ENCODE assay signal across 14 mouse cellular contexts in genomic region chr15:43364496-43364895, GRCm38 (mm10).
DNase-seq lines count a peak whose midpoint lies in the region; ATAC-seq lines count a peak whose summit lies in the region.
"Had no signal": no experiment of that assay in that cellular context is flagged by ENCODE, and none has a peak within 500 bp of the region (broad histone marks: within the 10 kb centered on the region; RNA-seq: fewer than 3 reads in every experiment).

No protein-coding gene starts in this region.

- H3K9me3 ChIP-seq in forebrain, embryonic 13.5 days (replicated peaks): no peaks in the 10 kb centered on the region
- no peaks in the 10 kb centered on the region for H3K9me3 ChIP-seq in forebrain, embryonic 12.5 days
- H3K9me3 ChIP-seq in midbrain, embryonic 16.5 days (replicated peaks; ENCODE audit: control insufficient read depth, low read length, poor library complexity, severe bottlenecking): no peaks in the 10 kb centered on the region
- no peaks in the 10 kb centered on the region for H3K9me3 ChIP-seq in midbrain, embryonic 10.5 days (replicated peaks)
- no peaks in the 10 kb centered on the region for H3K9me3 ChIP-seq in liver, embryonic 12.5 days (replicated peaks)
- H3K9me3 ChIP-seq: embryonic facial prominence, embryonic 15.5 days had no signal

- 75% methylated on average over 4 of the region's 4 CpGs for WGBS in forebrain, embryonic 13.5 days
- 75% methylated on average over 4 of the region's 4 CpGs for WGBS in forebrain, embryonic 12.5 days
- 69% methylated on average over 4 of the region's 4 CpGs for WGBS in midbrain, embryonic 16.5 days
- WGBS in midbrain, embryonic 10.5 days: 83% methylated on average over 4 of the region's 4 CpGs
- WGBS in liver, embryonic 12.5 days (ENCODE audit: insufficient replicate concordance): 46% methylated on average over 4 of the region's 4 CpGs

- DNase-seq in midbrain, embryonic 10.5 days (ENCODE audit: low spot score): no peak
- peak; percentile 3 to 10 for DNase-seq in layer of hippocampus, postnatal 36 days
- DNase-seq in right cerebral cortex, postnatal 36 days (ENCODE audit: low spot score in 2 of 2): peak; percentile 15 to 19
- no peak for DNase-seq in thymus, postnatal 25 days
- DNase-seq: adrenal gland, adult 8-10 months; cerebellum, adult 8-10 months; kidney, adult 18-20 months; thymus, adult 2 months had no signal

- peak; percentile 53; the same call in 1 of the 2 replicates for ATAC-seq in forebrain, embryonic 13.5 days
- ATAC-seq in forebrain, embryonic 12.5 days (ENCODE audit: low FRiP score): no peak
- ATAC-seq in midbrain, embryonic 16.5 days: peak; percentile 60; the same call in 1 of the 2 replicates
- ATAC-seq in liver, embryonic 12.5 days: no peak
- ATAC-seq: Patski had no signal

- H3K4me3 ChIP-seq in forebrain, embryonic 13.5 days: no peak overlapping the region
- no peak overlapping the region for H3K4me3 ChIP-seq in forebrain, embryonic 12.5 days (replicated peaks)
- H3K4me3 ChIP-seq in midbrain, embryonic 16.5 days (ENCODE audit: low read depth, low read length): no peak overlapping the region
- no peak overlapping the region for H3K4me3 ChIP-seq in midbrain, embryonic 10.5 days
- H3K4me3 ChIP-seq in liver, embryonic 12.5 days: no peak overlapping the region
- H3K4me3 ChIP-seq: embryonic facial prominence, embryonic 15.5 days had no signal

- no peaks in the 10 kb centered on the region for H3K27me3 ChIP-seq in forebrain, embryonic 13.5 days
- H3K27me3 ChIP-seq in forebrain, embryonic 12.5 days: no peaks in the 10 kb centered on the region
- no peaks in the 10 kb centered on the region for H3K27me3 ChIP-seq in midbrain, embryonic 16.5 days (ENCODE audit: control insufficient read depth, insufficient read depth, low read depth, low read length)
- H3K27me3 ChIP-seq in midbrain, embryonic 10.5 days (ENCODE audit: low read depth, poor library complexity, severe bottlenecking): no peaks in the 10 kb centered on the region
- H3K27me3 ChIP-seq in liver, embryonic 12.5 days (replicated peaks): no peaks in the 10 kb centered on the region
- H3K27me3 ChIP-seq: embryonic facial prominence, embryonic 15.5 days had no signal

- H3K9ac ChIP-seq in forebrain, embryonic 13.5 days: no peak overlapping the region
- H3K9ac ChIP-seq in forebrain, embryonic 12.5 days: no peak overlapping the region
- no peak overlapping the region for H3K9ac ChIP-seq in midbrain, embryonic 16.5 days (ENCODE audit: low read depth, low read length)
- H3K9ac ChIP-seq in liver, embryonic 12.5 days: no peak overlapping the region
- H3K9ac ChIP-seq: embryonic facial prominence, embryonic 15.5 days had no signal

- H3K4me2 ChIP-seq in forebrain, embryonic 13.5 days: no peak overlapping the region
- no peak overlapping the region for H3K4me2 ChIP-seq in forebrain, embryonic 12.5 days
- no peak overlapping the region for H3K4me2 ChIP-seq in midbrain, embryonic 16.5 days (ENCODE audit: low read length)
- H3K4me2 ChIP-seq in liver, embryonic 12.5 days: no peak overlapping the region
- H3K4me2 ChIP-seq: embryonic facial prominence, embryonic 15.5 days had no signal

- H3K4me1 ChIP-seq in forebrain, embryonic 13.5 days: no peaks in the 10 kb centered on the region
- H3K4me1 ChIP-seq in forebrain, embryonic 12.5 days: no peaks in the 10 kb centered on the region
- H3K4me1 ChIP-seq in midbrain, embryonic 16.5 days (ENCODE audit: control insufficient read depth, insufficient read depth, low read length): no peaks in the 10 kb centered on the region
- H3K4me1 ChIP-seq in midbrain, embryonic 10.5 days: no peaks in the 10 kb centered on the region
- no peaks in the 10 kb centered on the region for H3K4me1 ChIP-seq in liver, embryonic 12.5 days
- H3K4me1 ChIP-seq: embryonic facial prominence, embryonic 15.5 days had no signal

- no peaks in the 10 kb centered on the region for H3K36me3 ChIP-seq in forebrain, embryonic 13.5 days (ENCODE audit: poor library complexity, severe bottlenecking)
- no peaks in the 10 kb centered on the region for H3K36me3 ChIP-seq in forebrain, embryonic 12.5 days (replicated peaks)
- no peaks in the 10 kb centered on the region for H3K36me3 ChIP-seq in midbrain, embryonic 16.5 days (ENCODE audit: control insufficient read depth, insufficient read depth, low read length)
- H3K36me3 ChIP-seq in midbrain, embryonic 10.5 days: no peaks in the 10 kb centered on the region
- no peaks in the 10 kb centered on the region for H3K36me3 ChIP-seq in liver, embryonic 12.5 days
- H3K36me3 ChIP-seq: embryonic facial prominence, embryonic 15.5 days had no signal

- no peak overlapping the region for H3K27ac ChIP-seq in forebrain, embryonic 13.5 days
- H3K27ac ChIP-seq in forebrain, embryonic 12.5 days: no peak overlapping the region
- no peak overlapping the region for H3K27ac ChIP-seq in midbrain, embryonic 16.5 days (ENCODE audit: low read length)
- H3K27ac ChIP-seq in midbrain, embryonic 10.5 days (replicated peaks): no peak overlapping the region
- H3K27ac ChIP-seq in liver, embryonic 12.5 days: no peak overlapping the region
- H3K27ac ChIP-seq: embryonic facial prominence, embryonic 15.5 days had no signal

Comparison
In these comparisons a context has a peak if more than half of its experiments do, and no peak if none do; other contexts are left out.
1. ATAC-seq: peak in forebrain, embryonic 13.5 days (single experiment) and midbrain, embryonic 16.5 days (single experiment); none in forebrain, embryonic 12.5 days (single experiment) and liver, embryonic 12.5 days (single experiment).
2. DNase-seq: peak in layer of hippocampus, postnatal 36 days (2 of 2) and right cerebral cortex, postnatal 36 days (2 of 2); none in midbrain, embryonic 10.5 days (single experiment) and thymus, postnatal 25 days (single experiment).